Mouse (Mus musculus): ENCODE measurements around the gene Aprt. TPM values are rescaled to one million over a fixed set of nuclear protein-coding genes. Genes with fewer than 3 reads are reported as not detected.

Gene Aprt
- polyA plus RNA-seq, 1 experiment from 2014 or later = 371 TPM

GRCm38 (mm10) chr8:122526084-122526483, 50.6 kb downstream of the Aprt start:
- H3K4me3 ChIP-seq (ENCODE audit: low read length) = no peak overlapping the region
- WGBS = 71% methylated on average over 3 of the region's 3 CpGs
- no peaks in the 10 kb centered on the region for H3K27me3 ChIP-seq (ENCODE audit: insufficient read depth, low read length)
- H3K36me3 ChIP-seq (ENCODE audit: insufficient read depth, low read length) = no peaks in the 10 kb centered on the region
- peaks cover 53% of the 10 kb centered on the region for H3K4me1 ChIP-seq (ENCODE audit: insufficient read depth, low read length)
- H3K9ac ChIP-seq (replicated peaks; ENCODE audit: low read length) = peak overlapping the region; percentile 33; the same call in 1 of the 2 replicates
- no peaks in the 10 kb centered on the region for H3K9me3 ChIP-seq (ENCODE audit: low read length)
- peak overlapping the region; percentile 87 for H3K27ac ChIP-seq (ENCODE audit: low read length)
- ATAC-seq (ENCODE audit: low FRiP score, low TSS enrichment) = no peak
- no peak overlapping the region for H3K4me2 ChIP-seq (replicated peaks; ENCODE audit: low read depth, low read length)

- Histone ChIP-seq H3K4me1 (ENCODE audit: insufficient read depth, low read length) (peaks cover 61% of the 10 kb centered on the region), H3K36me3 (ENCODE audit: insufficient read depth, low read length) (no peaks in the 10 kb centered on the region), H3K27me3 (ENCODE audit: insufficient read depth, low read length) (no peaks in the 10 kb centered on the region), H3K4me2 (replicated peaks; ENCODE audit: low read depth, low read length) (no peak overlapping the region), H3K27ac (ENCODE audit: low read length) (peak overlapping the region; percentile 87; the same call in 1 of the 2 replicates), H3K4me3 (ENCODE audit: low read length) (no peak overlapping the region), H3K9me3 (ENCODE audit: low read length) (no peaks in the 10 kb centered on the region), H3K9ac (replicated peaks; ENCODE audit: low read length) (no peak overlapping the region)
- 75% methylated on average over 6 of the region's 6 CpGs for WGBS
- no peak for ATAC-seq (ENCODE audit: low FRiP score, low TSS enrichment)
These were observed 51.7 kb downstream of the Aprt start for GRCm38 (mm10) chr8:122525004-122525403.

Small RNAs within 50 kb of the gene (microRNA-seq; reads per million reads assigned to microRNA genes)
- gene Mir6396 = not detected

Other genes with a start within 250 kb of the Aprt start
- not detected in 2 replicates for gene Trhr2, start 216.2 kb downstream of the Aprt start, polyA plus RNA-seq (2015; fragmentation: Nextera tagmentation; extraction: Ambion mirVana)
- 50.1 and 50.6 TPM in 2 replicates for gene Zc3h18, start 200.3 kb downstream of the Aprt start, polyA plus RNA-seq (2015; fragmentation: Nextera tagmentation; extraction: Ambion mirVana)
- not detected in 2 replicates for gene Il17c, start 154.9 kb downstream of the Aprt start, polyA plus RNA-seq (2015; fragmentation: Nextera tagmentation; extraction: Ambion mirVana)
- 385 and 421 TPM in 2 replicates for gene Cyba, start 144.0 kb downstream of the Aprt start, polyA plus RNA-seq (2015; fragmentation: Nextera tagmentation; extraction: Ambion mirVana)
- gene Mvd, start 133.5 kb downstream of the Aprt start, polyA plus RNA-seq (2015; fragmentation: Nextera tagmentation; extraction: Ambion mirVana) = 36.4 and 36.6 TPM in 2 replicates
- gene Snai3, start 116.2 kb downstream of the Aprt start, polyA plus RNA-seq (2015; fragmentation: Nextera tagmentation; extraction: Ambion mirVana) = 0.75 and 0.77 TPM in 2 replicates
- gene Rnf166, start 100.8 kb downstream of the Aprt start, polyA plus RNA-seq (2015; fragmentation: Nextera tagmentation; extraction: Ambion mirVana) = 39.3 and 46.0 TPM in 2 replicates
- 46.5 and 48.0 TPM in 2 replicates for gene Ctu2, start 100.8 kb downstream of the Aprt start, polyA plus RNA-seq (2015; fragmentation: Nextera tagmentation; extraction: Ambion mirVana)
- 15.6 and 16.9 TPM in 2 replicates for gene Piezo1, start 25.6 kb downstream of the Aprt start, polyA plus RNA-seq (2015; fragmentation: Nextera tagmentation; extraction: Ambion mirVana)
- 43.0 and 49.0 TPM in 2 replicates for gene Cdt1, start 8.9 kb downstream of the Aprt start, polyA plus RNA-seq (2015; fragmentation: Nextera tagmentation; extraction: Ambion mirVana)
- gene Galns, start 34.6 kb upstream of the Aprt start, polyA plus RNA-seq (2015; fragmentation: Nextera tagmentation; extraction: Ambion mirVana) = 17.4 and 18.2 TPM in 2 replicates
- 56.7 and 60.1 TPM in 2 replicates for gene Trappc2l, start 34.7 kb upstream of the Aprt start, polyA plus RNA-seq (2015; fragmentation: Nextera tagmentation; extraction: Ambion mirVana)
- gene Pabpn1l, start 45.8 kb upstream of the Aprt start, polyA plus RNA-seq (2015; fragmentation: Nextera tagmentation; extraction: Ambion mirVana) = 0.15 and 0.19 TPM in 2 replicates
- 3.5 and 4.5 TPM in 2 replicates for gene Cbfa2t3, start 122.2 kb upstream of the Aprt start, polyA plus RNA-seq (2015; fragmentation: Nextera tagmentation; extraction: Ambion mirVana)
- gene Acsf3, start 198.6 kb upstream of the Aprt start, polyA plus RNA-seq (2015; fragmentation: Nextera tagmentation; extraction: Ambion mirVana) = 22.7 and 22.9 TPM in 2 replicates